Mouse (Mus musculus): Measurements from ENCODE around the gene Stab1. TPM values are rescaled to one million over a fixed set of nuclear protein-coding genes. Genes with fewer than 3 reads are reported as not detected.

Stab1 gene
- 47.2 TPM for polyA plus RNA-seq (2014; fragmentation: Illumina TruSeq; extraction: RNeasy Lipid Tissue Mini Kit (QIAGEN cat#74804); ENCODE audit: low read depth, low replicate concordance)

GRCm38 (mm10) chr14:31168425-31168824 lies at the start of gene Stab1:
Gene Stab1 (minus strand): TSS chr14:31168641.

GRCm38 (mm10) chr14:31217666-31218065 lies 49.2 kb upstream of the Stab1 start, which contains the start of gene Sema3g:
Gene Sema3g (plus strand): TSS chr14:31217860.

GRCm38 (mm10) chr14:31216846-31217245 lies 48.4 kb upstream of the Stab1 start, which contains the start of gene Nisch:
Gene Nisch (minus strand): TSS chr14:31216946.

GRCm38 (mm10) chr14:31208084-31208483 lies 39.6 kb upstream of the Stab1 start, which contains the start of gene Tnnc1:
Gene Tnnc1 (plus strand): TSS chr14:31208312.

GRCm38 (mm10) chr14:31130236-31131220 lies 37.9 kb downstream of the Stab1 start, which contains the start of gene Nt5dc2:
Gene Nt5dc2 (plus strand): TSS chr14:31131053.

GRCm38 (mm10) chr14:31128826-31129219 lies 39.6 kb downstream of the Stab1 start, which contains the start of gene Smim4:
Gene Smim4 (minus strand): TSS chr14:31128956.

Other genes with a start within 250 kb of the Stab1 start
- 2.6 TPM for gene Itih3, start 244.9 kb downstream of the Stab1 start, polyA plus RNA-seq (2014; fragmentation: Illumina TruSeq; extraction: RNeasy Lipid Tissue Mini Kit (QIAGEN cat#74804); ENCODE audit: low read depth, low replicate concordance)
- gene Itih1, start 225.4 kb downstream of the Stab1 start, polyA plus RNA-seq (2014; fragmentation: Illumina TruSeq; extraction: RNeasy Lipid Tissue Mini Kit (QIAGEN cat#74804); ENCODE audit: low read depth, low replicate concordance) = not detected
- 13.6 TPM for gene Nek4, start 217.3 kb downstream of the Stab1 start, polyA plus RNA-seq (2014; fragmentation: Illumina TruSeq; extraction: RNeasy Lipid Tissue Mini Kit (QIAGEN cat#74804); ENCODE audit: low read depth, low replicate concordance)
- gene Glt8d1, start 167.2 kb downstream of the Stab1 start, polyA plus RNA-seq (2014; fragmentation: Illumina TruSeq; extraction: RNeasy Lipid Tissue Mini Kit (QIAGEN cat#74804); ENCODE audit: low read depth, low replicate concordance) = 75.5 TPM
- gene Spcs1, start 167.0 kb downstream of the Stab1 start, polyA plus RNA-seq (2014; fragmentation: Illumina TruSeq; extraction: RNeasy Lipid Tissue Mini Kit (QIAGEN cat#74804); ENCODE audit: low read depth, low replicate concordance) = 318 TPM
- 18.0 TPM for gene Pbrm1, start 149.5 kb downstream of the Stab1 start, polyA plus RNA-seq (2014; fragmentation: Illumina TruSeq; extraction: RNeasy Lipid Tissue Mini Kit (QIAGEN cat#74804); ENCODE audit: low read depth, low replicate concordance)
- gene Gnl3, start 149.5 kb downstream of the Stab1 start, polyA plus RNA-seq (2014; fragmentation: Illumina TruSeq; extraction: RNeasy Lipid Tissue Mini Kit (QIAGEN cat#74804); ENCODE audit: low read depth, low replicate concordance) = 43.5 TPM
- 34.3 TPM for gene Smim4, start 39.7 kb downstream of the Stab1 start, polyA plus RNA-seq (2014; fragmentation: Illumina TruSeq; extraction: RNeasy Lipid Tissue Mini Kit (QIAGEN cat#74804); ENCODE audit: low read depth, low replicate concordance)
- 25.1 TPM for gene Nt5dc2, start 37.6 kb downstream of the Stab1 start, polyA plus RNA-seq (2014; fragmentation: Illumina TruSeq; extraction: RNeasy Lipid Tissue Mini Kit (QIAGEN cat#74804); ENCODE audit: low read depth, low replicate concordance)
- 1.4 TPM for gene Tnnc1, start 39.7 kb upstream of the Stab1 start, polyA plus RNA-seq (2014; fragmentation: Illumina TruSeq; extraction: RNeasy Lipid Tissue Mini Kit (QIAGEN cat#74804); ENCODE audit: low read depth, low replicate concordance)
- 268 TPM for gene Nisch, start 48.3 kb upstream of the Stab1 start, polyA plus RNA-seq (2014; fragmentation: Illumina TruSeq; extraction: RNeasy Lipid Tissue Mini Kit (QIAGEN cat#74804); ENCODE audit: low read depth, low replicate concordance)
- gene Sema3g, start 49.2 kb upstream of the Stab1 start, polyA plus RNA-seq (2014; fragmentation: Illumina TruSeq; extraction: RNeasy Lipid Tissue Mini Kit (QIAGEN cat#74804); ENCODE audit: low read depth, low replicate concordance) = 16.2 TPM
- 38.3 TPM for gene Phf7, start 82.7 kb upstream of the Stab1 start, polyA plus RNA-seq (2014; fragmentation: Illumina TruSeq; extraction: RNeasy Lipid Tissue Mini Kit (QIAGEN cat#74804); ENCODE audit: low read depth, low replicate concordance)
- 37.2 TPM for gene Bap1, start 82.8 kb upstream of the Stab1 start, polyA plus RNA-seq (2014; fragmentation: Illumina TruSeq; extraction: RNeasy Lipid Tissue Mini Kit (QIAGEN cat#74804); ENCODE audit: low read depth, low replicate concordance)
- gene Dnah1, start 155.3 kb upstream of the Stab1 start, polyA plus RNA-seq (2014; fragmentation: Illumina TruSeq; extraction: RNeasy Lipid Tissue Mini Kit (QIAGEN cat#74804); ENCODE audit: low read depth, low replicate concordance) = 2.5 TPM
- gene Capn7, start 168.0 kb upstream of the Stab1 start, polyA plus RNA-seq (2014; fragmentation: Illumina TruSeq; extraction: RNeasy Lipid Tissue Mini Kit (QIAGEN cat#74804); ENCODE audit: low read depth, low replicate concordance) = 37.8 TPM

All from adipose tissue, adult 10 weeks (tissue).